Mouse (Mus musculus): ENCODE data around the gene C1qb. TPM values are rescaled to one million over a fixed set of nuclear protein-coding genes. Genes with fewer than 3 reads are reported as not detected.
A peak's percentile ranks its signal among the peaks of the same experiment; 100 is the strongest.

The C1qb gene
- polyA plus RNA-seq, 1 experiment from 2014 or later: 46.0 TPM

DNA sequence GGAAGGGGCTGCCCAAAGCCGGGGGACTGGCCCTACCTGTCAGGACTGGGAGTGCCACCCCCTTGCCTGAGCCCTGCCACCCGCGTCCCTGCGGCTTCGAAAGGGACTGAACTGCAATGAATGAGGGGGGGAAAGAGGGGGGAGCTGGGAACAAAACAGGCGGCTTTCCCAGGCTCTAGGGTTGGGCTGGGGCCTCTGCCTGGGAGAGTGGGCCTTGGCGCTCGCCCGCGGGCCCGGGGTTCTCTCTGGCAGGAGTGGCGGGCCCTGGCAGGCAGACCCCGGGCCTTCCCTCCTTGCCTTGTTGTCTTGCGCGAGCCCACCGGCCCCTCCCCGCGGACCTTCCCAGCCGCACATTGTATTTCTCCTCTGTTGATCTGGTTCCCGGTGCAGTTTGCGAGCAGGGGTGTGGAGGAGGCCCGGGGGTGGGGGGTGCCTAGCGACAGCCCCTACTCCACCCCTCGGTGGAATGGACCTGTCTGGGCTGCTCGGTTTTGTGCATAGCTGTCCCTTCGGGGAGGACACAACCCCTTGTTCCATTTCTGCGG is 49.5 kb downstream of the C1qb start:
- Histone ChIP-seq H3K4me3 (ENCODE audit: low read depth, low read length) (peak overlapping the region; percentile 76), H3K27me3 (ENCODE audit: insufficient read depth, low read length) (peaks cover 36% of the 10 kb centered on the region), H3K9ac (peak overlapping the region; percentile 69), H3K9me3 (ENCODE audit: low read depth, low read length) (no peaks in the 10 kb centered on the region), H3K4me1 (ENCODE audit: insufficient read depth) (peaks cover 32% of the 10 kb centered on the region), H3K4me2 (peak overlapping the region; percentile 97), H3K36me3 (ENCODE audit: insufficient read depth) (no peaks in the 10 kb centered on the region), H3K27ac (ENCODE audit: low read depth) (peak overlapping the region; percentile 86)
- ATAC-seq (ENCODE audit: insufficient read depth) (peak; percentile 47), DNase-seq (no peak)
- TF ChIP-seq CTCF (IDR thresholded peaks at IDR 0.05; ENCODE audit: low read depth): no peak
- WGBS: 3% methylated on average over 26 of the region's 27 CpGs

DNA sequence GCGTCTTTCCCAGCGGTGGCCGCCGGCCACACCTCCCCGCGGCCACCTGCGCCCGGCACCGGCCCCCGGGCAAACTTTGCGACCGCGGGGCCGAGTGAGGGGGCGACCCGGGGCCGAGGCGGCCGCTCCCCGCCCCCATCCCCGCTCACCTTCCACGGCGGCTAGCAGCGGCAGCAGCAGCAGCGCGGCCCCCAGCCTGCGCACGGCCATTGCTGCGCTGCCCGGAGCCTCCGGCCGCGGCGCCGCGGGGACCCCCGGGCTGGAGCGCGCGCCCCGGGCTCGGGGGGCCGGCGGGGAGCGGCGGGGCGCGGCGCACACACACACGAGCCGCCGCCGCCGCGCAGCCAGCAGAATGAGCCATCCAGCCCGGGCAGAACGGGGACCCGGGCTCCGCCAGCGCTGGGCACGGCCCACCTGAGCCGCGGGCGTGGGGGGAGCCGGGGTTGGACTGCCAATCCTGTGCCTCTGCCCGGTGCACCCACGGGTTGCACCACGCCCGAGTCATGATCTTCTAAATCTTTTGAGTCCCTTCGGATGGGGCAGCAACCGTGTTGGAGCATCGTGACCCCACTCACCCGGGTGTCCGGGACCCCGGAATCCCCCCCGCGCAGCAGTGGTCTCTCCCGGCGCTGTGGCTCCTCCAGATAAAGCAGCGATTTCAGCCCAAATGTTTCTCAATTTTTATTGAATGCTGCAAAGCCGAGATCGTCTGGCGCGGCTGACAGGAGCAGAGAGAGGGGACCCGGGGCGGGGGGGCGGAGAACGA is 50.2 kb downstream of the C1qb start, which contains the start of gene Ephb2:
TSS of gene Ephb2 (minus strand) at position 368 of the 766 bp plus-strand sequence.
- Histone ChIP-seq H3K36me3 (ENCODE audit: insufficient read depth) (no peaks in the 10 kb centered on the region), H3K9ac (peak within 1 kb of the TSS; percentile 69), H3K9me3 (ENCODE audit: low read depth, low read length) (no peaks in the 10 kb centered on the region), H3K27ac (ENCODE audit: low read depth) (peak within 1 kb of the TSS; percentile 86), H3K4me2 (peak within 1 kb of the TSS; percentile 97), H3K4me1 (ENCODE audit: insufficient read depth) (peaks cover 32% of the 10 kb centered on the region), H3K27me3 (ENCODE audit: insufficient read depth, low read length) (peaks cover 36% of the 10 kb centered on the region), H3K4me3 (ENCODE audit: low read depth, low read length) (peak within 1 kb of the TSS; percentile 76)
- TF ChIP-seq CTCF (IDR thresholded peaks at IDR 0.05; ENCODE audit: low read depth): no peak
- WGBS: under 1% methylated on average over 80 of the region's 88 CpGs
- peak; percentile 70 for ATAC-seq (ENCODE audit: insufficient read depth)
- peak; percentile 88 for DNase-seq

- Histone ChIP-seq H3K4me1 (ENCODE audit: insufficient read depth) (peaks cover 37% of the 10 kb centered on the region), H3K27me3 (ENCODE audit: insufficient read depth, low read length) (peaks cover 34% of the 10 kb centered on the region), H3K36me3 (ENCODE audit: insufficient read depth) (no peaks in the 10 kb centered on the region), H3K4me3 (ENCODE audit: low read depth, low read length) (peak overlapping the region; percentile 76), H3K4me2 (peak overlapping the region; percentile 97), H3K9ac (peak overlapping the region; percentile 69), H3K9me3 (ENCODE audit: low read depth, low read length) (no peaks in the 10 kb centered on the region), H3K27ac (ENCODE audit: low read depth) (no peak overlapping the region)
- no peak for TF ChIP-seq CTCF (IDR thresholded peaks at IDR 0.05; ENCODE audit: low read depth)
- DNase-seq (peak; percentile 45), ATAC-seq (ENCODE audit: insufficient read depth) (peak; percentile 15; the same call in 1 of the 2 replicates)
- WGBS: under 1% methylated on average over 75 of the region's 76 CpGs
These were observed 51.0 kb downstream of the C1qb start for GRCm38 (mm10) chr4:136834815-136835620.

GRCm38 (mm10) chr4:136834439-136834814 is 51.6 kb downstream of the C1qb start:
- WGBS: 7% methylated on average over 12 of the region's 12 CpGs
- no peaks in the 10 kb centered on the region for H3K9me3 ChIP-seq (ENCODE audit: low read depth, low read length)
- peak overlapping the region; percentile 69 for H3K9ac ChIP-seq
- H3K4me1 ChIP-seq (ENCODE audit: insufficient read depth): peaks cover 40% of the 10 kb centered on the region
- H3K27ac ChIP-seq (ENCODE audit: low read depth): 0 out of 2 replicates have a peak overlapping the region, but pooled peaks have one; percentile 46
- peak; percentile 42 for DNase-seq
- TF ChIP-seq CTCF (IDR thresholded peaks at IDR 0.05; ENCODE audit: low read depth): no peak
- H3K36me3 ChIP-seq (ENCODE audit: insufficient read depth): no peaks in the 10 kb centered on the region
- ATAC-seq (ENCODE audit: insufficient read depth): no peak
- peak overlapping the region; percentile 76 for H3K4me3 ChIP-seq (ENCODE audit: low read depth, low read length)
- H3K27me3 ChIP-seq (ENCODE audit: insufficient read depth, low read length): peaks cover 33% of the 10 kb centered on the region
- H3K4me2 ChIP-seq: peak overlapping the region; percentile 97

GRCm38 (mm10) chr4:136833619-136834351 is 52.2 kb downstream of the C1qb start:
- ATAC-seq (ENCODE audit: insufficient read depth): no peak
- Histone ChIP-seq H3K27ac (ENCODE audit: low read depth) (0 out of 2 replicates have a peak overlapping the region, but pooled peaks have one; percentile 46), H3K4me2 (peak overlapping the region; percentile 97), H3K27me3 (ENCODE audit: insufficient read depth, low read length) (peaks cover 28% of the 10 kb centered on the region), H3K4me3 (ENCODE audit: low read depth, low read length) (peak overlapping the region; percentile 76), H3K9me3 (ENCODE audit: low read depth, low read length) (no peaks in the 10 kb centered on the region), H3K4me1 (ENCODE audit: insufficient read depth) (peaks cover 47% of the 10 kb centered on the region), H3K36me3 (ENCODE audit: insufficient read depth) (no peaks in the 10 kb centered on the region), H3K9ac (peak overlapping the region; percentile 69; the same call in 1 of the 2 replicates)
- WGBS: 44% methylated on average over 21 of the region's 21 CpGs
- peak; percentile 75 for DNase-seq
- no peak for TF ChIP-seq CTCF (IDR thresholded peaks at IDR 0.05; ENCODE audit: low read depth)

DNA sequence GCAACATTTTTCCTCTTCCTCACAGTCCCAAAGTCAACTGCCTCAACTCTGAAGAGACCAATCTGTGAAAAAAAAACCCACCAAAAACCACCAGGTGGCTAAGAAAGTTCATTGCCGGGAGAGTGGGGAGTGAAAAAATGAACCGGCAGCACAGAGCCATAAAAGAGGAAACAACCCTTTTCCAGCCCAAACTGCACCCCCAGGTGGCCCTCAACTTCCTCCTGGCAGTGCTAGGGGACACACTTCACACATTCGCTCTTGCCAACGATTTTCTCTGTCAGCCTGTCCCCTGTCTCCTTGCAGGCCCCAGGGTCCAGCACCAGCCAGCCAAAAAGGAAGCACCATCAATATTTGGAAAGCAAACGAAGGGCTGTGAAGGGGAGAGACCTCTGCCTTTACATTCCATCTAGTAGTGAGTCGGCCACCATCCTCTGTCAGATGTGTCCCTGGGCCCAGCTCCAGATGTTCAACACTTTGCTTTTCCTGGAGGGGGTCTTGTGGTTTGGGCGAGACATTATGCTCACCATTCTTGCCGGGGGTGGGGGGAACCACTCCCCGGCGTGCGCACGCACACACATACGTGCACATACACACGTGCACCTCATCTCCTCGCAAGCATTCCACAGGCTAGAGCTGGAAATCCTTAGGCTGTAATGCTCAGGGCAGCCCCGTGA is 53.3 kb downstream of the C1qb start:
- 50% methylated on average over 16 of the region's 16 CpGs for WGBS
- no peak for ATAC-seq (ENCODE audit: insufficient read depth)
- Histone ChIP-seq H3K4me3 (ENCODE audit: low read depth, low read length) (no peak overlapping the region), H3K27me3 (ENCODE audit: insufficient read depth, low read length) (peaks cover 21% of the 10 kb centered on the region), H3K4me2 (no peak overlapping the region), H3K4me1 (ENCODE audit: insufficient read depth) (peaks cover 49% of the 10 kb centered on the region), H3K36me3 (ENCODE audit: insufficient read depth) (no peaks in the 10 kb centered on the region), H3K9me3 (ENCODE audit: low read depth, low read length) (no peaks in the 10 kb centered on the region), H3K9ac (no peak overlapping the region), H3K27ac (ENCODE audit: low read depth) (no peak overlapping the region)
- no peak for DNase-seq
- no peak for TF ChIP-seq CTCF (IDR thresholded peaks at IDR 0.05; ENCODE audit: low read depth)

Data from lung, embryonic 14.5 days (tissue).